Mouse (Mus musculus) G1E (cell line): ENCODE data around the gene Gm20767. TPM values are rescaled to one million over a fixed set of nuclear protein-coding genes. Genes with fewer than 3 reads are reported as not detected.
"Not testable (repeated sequence)": the region's sequence is repeated elsewhere in the genome, so short reads cannot be mapped to it uniquely, and the experiment has no call there.

Source experiments
- ATAC-seq: 2 replicates; pipeline ENCODE4 v1.8.0; 2016; ENCODE audit warnings: mild to moderate bottlenecking; ENCODE audit not compliant: insufficient number of reproducible peaks, poor library complexity, low FRiP score, severe bottlenecking; ENCODE audit errors: extremely low read depth
- DNase-seq: peaks from one replicate; pipeline ENCODE4 v3.0.0; 2012; ENCODE audit warnings: low spot score
- H3K27me3 ChIP-seq: 2 replicates; pipeline ENCODE4 v1.6.1; 2012; ENCODE audit warnings: mild to moderate bottlenecking, low read length, inconsistent platforms; ENCODE audit not compliant: insufficient read depth
- H3K36me3 ChIP-seq: replicated peaks from 2 replicates; pipeline ENCODE3; 2012; ENCODE audit warnings: mild to moderate bottlenecking, inconsistent platforms
- H3K4me1 ChIP-seq: 2 replicates; pipeline ENCODE4 v1.6.1; 2012; ENCODE audit warnings: low read depth, low read length, inconsistent platforms, mixed read lengths; ENCODE audit not compliant: insufficient read depth
- H3K4me3 ChIP-seq: 2 replicates; pipeline ENCODE4 v1.5.1; 2012; ENCODE audit warnings: low read depth, mild to moderate bottlenecking, inconsistent platforms, low read length, moderate library complexity, mixed read lengths
- H3K9me3 ChIP-seq: replicated peaks from 2 replicates; pipeline ENCODE4 v1.6.1; 2012; ENCODE audit warnings: inconsistent platforms
- polyA plus RNA-seq: library from polyadenylated mRNA; stranded (reverse); fragments of >175 nt; gene quantifications from 2 replicates; pipeline ENCODE4 v1.2.3, GENCODE M21; 2012
- total RNA-seq, 2 experiments: library from RNA; stranded (forward) in 1 of 2; stranded (reverse) in 1 of 2; fragments of 200-1000 nt in 1 of 2; fragments of >200 nt in 1 of 2; fragmentation: Nextera tagmentation in 1 of 2; gene quantifications; 2 replicates each; pipeline ENCODE4 v1.2.3; 2014 to 2017

The Gm20767 gene
- total and polyA plus RNA-seq, 3 experiments: not detected

GRCm38 (mm10) chr13:120196189-120196821 is 56.3 kb downstream of the Gm20767 start:
- DNase-seq, H3K9me3 ChIP-seq, H3K27me3 ChIP-seq, H3K36me3 ChIP-seq, H3K4me3 ChIP-seq, H3K4me1 ChIP-seq, ATAC-seq: not testable (repeated sequence)

Other genes starting within 250 kb of the Gm20767 start
- not detected in 2 replicates for gene Tcstv1, start 245.5 kb upstream of the Gm20767 start, total RNA-seq (2014; fragmentation: Nextera tagmentation)
- gene Tcstv1, start 245.5 kb upstream of the Gm20767 start, total RNA-seq (2017): 0.17 TPM in 1 of 2 replicates, not detected in the other
- gene Tcstv1, start 245.5 kb upstream of the Gm20767 start, polyA plus RNA-seq: not detected in 2 replicates
- gene Gm21761, start 211.0 kb upstream of the Gm20767 start, total RNA-seq (2014; fragmentation: Nextera tagmentation): not detected in 2 replicates
- gene Gm21761, start 211.0 kb upstream of the Gm20767 start, total RNA-seq (2017): 0.16 TPM in 1 of 2 replicates, not detected in the other
- gene Gm21761, start 211.0 kb upstream of the Gm20767 start, polyA plus RNA-seq: not detected in 2 replicates
- gene B020031M17Rik, start 189.4 kb upstream of the Gm20767 start, total RNA-seq (2014; fragmentation: Nextera tagmentation): not detected in 2 replicates
- not detected in 2 replicates for gene B020031M17Rik, start 189.4 kb upstream of the Gm20767 start, total RNA-seq (2017)
- gene B020031M17Rik, start 189.4 kb upstream of the Gm20767 start, polyA plus RNA-seq: not detected in 2 replicates
- not detected in 2 replicates for gene Gm36079, start 113.2 kb upstream of the Gm20767 start, total RNA-seq (2014; fragmentation: Nextera tagmentation)
- gene Gm36079, start 113.2 kb upstream of the Gm20767 start, total RNA-seq (2017): 0.35 and 1.7 TPM in 2 replicates
- not detected in 2 replicates for gene Gm36079, start 113.2 kb upstream of the Gm20767 start, polyA plus RNA-seq
- gene Gm21188, start 88.1 kb upstream of the Gm20767 start, total RNA-seq (2014; fragmentation: Nextera tagmentation): not detected in 2 replicates
- gene Gm21188, start 88.1 kb upstream of the Gm20767 start, total RNA-seq (2017): 0.27 and 0.70 TPM in 2 replicates
- 0.02 TPM in 1 of 2 replicates, not detected in the other for gene Gm21188, start 88.1 kb upstream of the Gm20767 start, polyA plus RNA-seq
- not detected in 2 replicates for gene Gm21818, start 32.2 kb downstream of the Gm20767 start, total RNA-seq (2014; fragmentation: Nextera tagmentation)
- gene Gm21818, start 32.2 kb downstream of the Gm20767 start, total RNA-seq (2017): not detected in 2 replicates
- not detected in 2 replicates for gene Gm21818, start 32.2 kb downstream of the Gm20767 start, polyA plus RNA-seq
- gene Gm21762, start 75.7 kb downstream of the Gm20767 start, total RNA-seq (2014; fragmentation: Nextera tagmentation): not detected in 2 replicates
- gene Gm21762, start 75.7 kb downstream of the Gm20767 start, total RNA-seq (2017): not detected in 2 replicates
- gene Gm21762, start 75.7 kb downstream of the Gm20767 start, polyA plus RNA-seq: not detected in 2 replicates
- not detected in 2 replicates for gene Gm21731, start 98.9 kb downstream of the Gm20767 start, total RNA-seq (2014; fragmentation: Nextera tagmentation)
- gene Gm21731, start 98.9 kb downstream of the Gm20767 start, total RNA-seq (2017): not detected in 2 replicates
- gene Gm21731, start 98.9 kb downstream of the Gm20767 start, polyA plus RNA-seq: not detected in 2 replicates
- not detected in 2 replicates for gene AF067061, start 122.9 kb downstream of the Gm20767 start, total RNA-seq (2014; fragmentation: Nextera tagmentation)
- gene AF067061, start 122.9 kb downstream of the Gm20767 start, total RNA-seq (2017): 0.66 TPM in 1 of 2 replicates, not detected in the other
- not detected in 2 replicates for gene AF067061, start 122.9 kb downstream of the Gm20767 start, polyA plus RNA-seq
- not detected in 2 replicates for gene BC147527, start 160.1 kb downstream of the Gm20767 start, total RNA-seq (2014; fragmentation: Nextera tagmentation)
- not detected in 2 replicates for gene BC147527, start 160.1 kb downstream of the Gm20767 start, total RNA-seq (2017)
- not detected in 2 replicates for gene BC147527, start 160.1 kb downstream of the Gm20767 start, polyA plus RNA-seq
- gene Tcstv3, start 176.6 kb downstream of the Gm20767 start, total RNA-seq (2014; fragmentation: Nextera tagmentation): not detected in 2 replicates
- gene Tcstv3, start 176.6 kb downstream of the Gm20767 start, total RNA-seq (2017): 0.33 TPM in 1 of 2 replicates, not detected in the other
- gene Tcstv3, start 176.6 kb downstream of the Gm20767 start, polyA plus RNA-seq: not detected in 2 replicates